Mouse (Mus musculus) forebrain, embryonic 10.5 days (tissue): ENCODE measurements around the gene Epb41l4b. TPM values are rescaled to one million over a fixed set of nuclear protein-coding genes. Genes with fewer than 3 reads are reported as not detected.

Experiments used
- DNase-seq: peaks from one replicate; pipeline ENCODE4 v3.0.0-alpha.2; 2017; ENCODE audit warnings: low spot score; ENCODE audit errors: extremely low spot score
- H3K27ac ChIP-seq: fragments of 300-500 bp; sonication (generic); 2 replicates; pipeline ENCODE4 v1.5.1; 2016; ENCODE audit warnings: mild to moderate bottlenecking
- H3K27me3 ChIP-seq: fragments of 300-500 bp; sonication (generic); 2 replicates; pipeline ENCODE4 v1.6.1; 2016; ENCODE audit warnings: mild to moderate bottlenecking; ENCODE audit not compliant: poor library complexity, severe bottlenecking
- H3K36me3 ChIP-seq: fragments of 300-500 bp; sonication (generic); replicated peaks from 2 replicates; pipeline ENCODE4 v1.6.1; 2016; ENCODE audit warnings: mild to moderate bottlenecking, moderate library complexity
- H3K4me1 ChIP-seq: fragments of 300-500 bp; sonication (generic); 2 replicates; pipeline ENCODE4 v1.6.1; 2016
- H3K4me3 ChIP-seq: fragments of 300-500 bp; sonication (generic); 2 replicates; pipeline ENCODE4 v1.5.1; 2016; ENCODE audit warnings: mild to moderate bottlenecking, moderate library complexity
- H3K9me3 ChIP-seq: fragments of 300-500 bp; sonication (generic); 2 replicates; pipeline ENCODE4 v1.6.1; 2016; ENCODE audit warnings: mild to moderate bottlenecking, moderate library complexity
- WGBS: fragments of 180-500 bp; shearing (Covaris S2); methylation state at CpG from one replicate; pipeline ENCODE4 v1.1.7; 2016; 5-methylcytosine and 5-hydroxymethylcytosine counted together
- polyA plus RNA-seq: library from polyadenylated mRNA; unstranded; fragments of >200 nt; fragmentation: Nextera tagmentation; extraction: Ambion mirVana; gene quantifications from 2 replicates; pipeline ENCODE4 v1.2.1, GENCODE M21; 2016

The Epb41l4b gene
- polyA plus RNA-seq, 1 experiment from 2014 or later: 0.37 TPM

- Histone ChIP-seq H3K9me3 (no peaks in the 10 kb centered on the region), H3K27me3 (no peaks in the 10 kb centered on the region), H3K4me1 (peaks cover 20% of the 10 kb centered on the region), H3K27ac (0 out of 2 replicates have a peak overlapping the region, but pooled peaks have one; percentile 40), H3K36me3 (no peaks in the 10 kb centered on the region), H3K4me3 (no peak overlapping the region)
- DNase-seq: no peak
- WGBS: 62% methylated on average over 12 of the region's 12 CpGs
Measured at GRCm38 (mm10) chr4:57166922-57167870, 24.0 kb upstream of the Epb41l4b start.

- Histone ChIP-seq H3K27ac (no peak overlapping the region), H3K4me1 (peaks cover 20% of the 10 kb centered on the region), H3K9me3 (no peaks in the 10 kb centered on the region), H3K4me3 (no peak overlapping the region), H3K36me3 (no peaks in the 10 kb centered on the region), H3K27me3 (no peaks in the 10 kb centered on the region)
- DNase-seq: no peak
- 69% methylated on average over 3 of the region's 3 CpGs for WGBS
Measured at GRCm38 (mm10) chr4:57165654-57166053, 22.4 kb upstream of the Epb41l4b start.

- 94% methylated on average over 9 of the region's 9 CpGs for WGBS
- H3K4me1 ChIP-seq: peaks cover 23% of the 10 kb centered on the region
- H3K4me3 ChIP-seq: no peak overlapping the region
- no peaks in the 10 kb centered on the region for H3K9me3 ChIP-seq
- H3K27me3 ChIP-seq: no peaks in the 10 kb centered on the region
- no peaks in the 10 kb centered on the region for H3K36me3 ChIP-seq
- DNase-seq: no peak
- no peak overlapping the region for H3K27ac ChIP-seq
Measured at GRCm38 (mm10) chr4:57164578-57165210, 21.5 kb upstream of the Epb41l4b start.

GRCm38 (mm10) chr4:57162789-57163722 is 19.8 kb upstream of the Epb41l4b start:
- Histone ChIP-seq H3K4me1 (peaks cover 23% of the 10 kb centered on the region), H3K27me3 (no peaks in the 10 kb centered on the region), H3K9me3 (no peaks in the 10 kb centered on the region), H3K4me3 (no peak overlapping the region), H3K27ac (0 out of 2 replicates have a peak overlapping the region, but pooled peaks have one; percentile 30), H3K36me3 (no peaks in the 10 kb centered on the region)
- WGBS: 32% methylated on average over 10 of the region's 10 CpGs
- DNase-seq: no peak

GRCm38 (mm10) chr4:57160571-57160970 is 17.3 kb upstream of the Epb41l4b start:
- Histone ChIP-seq H3K4me1 (peaks cover 19% of the 10 kb centered on the region), H3K27ac (no peak overlapping the region), H3K36me3 (no peaks in the 10 kb centered on the region), H3K4me3 (no peak overlapping the region), H3K9me3 (no peaks in the 10 kb centered on the region), H3K27me3 (no peaks in the 10 kb centered on the region)
- DNase-seq: no peak
- WGBS: 83% methylated on average over 7 of the region's 7 CpGs

- no peak for DNase-seq
- Histone ChIP-seq H3K4me1 (peaks cover 21% of the 10 kb centered on the region), H3K36me3 (no peaks in the 10 kb centered on the region), H3K4me3 (no peak overlapping the region), H3K9me3 (no peaks in the 10 kb centered on the region), H3K27ac (no peak overlapping the region), H3K27me3 (peaks cover 6% of the 10 kb centered on the region; the same call in 1 of the 2 replicates)
- WGBS: 82% methylated on average over 8 of the region's 8 CpGs
Measured at GRCm38 (mm10) chr4:57156549-57157169, 13.4 kb upstream of the Epb41l4b start.

GRCm38 (mm10) chr4:57153838-57154237 is 10.6 kb upstream of the Epb41l4b start:
- Histone ChIP-seq H3K36me3 (no peaks in the 10 kb centered on the region), H3K9me3 (no peaks in the 10 kb centered on the region), H3K27me3 (peaks cover 6% of the 10 kb centered on the region; the same call in 1 of the 2 replicates), H3K4me3 (peak overlapping the region; percentile 23), H3K27ac (peak overlapping the region; percentile 83), H3K4me1 (peaks cover 18% of the 10 kb centered on the region)
- no peak for DNase-seq
- 44% methylated on average over 8 of the region's 8 CpGs for WGBS

- no peaks in the 10 kb centered on the region for H3K36me3 ChIP-seq
- H3K4me3 ChIP-seq: peak overlapping the region; percentile 23
- WGBS: 6% methylated on average over 9 of the region's 9 CpGs
- no peaks in the 10 kb centered on the region for H3K9me3 ChIP-seq
- peak; percentile 46 for DNase-seq
- peaks cover 6% of the 10 kb centered on the region; the same call in 1 of the 2 replicates for H3K27me3 ChIP-seq
- peak overlapping the region; percentile 83 for H3K27ac ChIP-seq
- peaks cover 19% of the 10 kb centered on the region for H3K4me1 ChIP-seq
Measured at GRCm38 (mm10) chr4:57153068-57153835, 10.0 kb upstream of the Epb41l4b start.

GRCm38 (mm10) chr4:57148182-57148581 is 4.9 kb upstream of the Epb41l4b start:
- Histone ChIP-seq H3K36me3 (no peaks in the 10 kb centered on the region), H3K9me3 (no peaks in the 10 kb centered on the region), H3K27ac (no peak overlapping the region), H3K27me3 (peaks cover 23% of the 10 kb centered on the region), H3K4me1 (peaks cover 15% of the 10 kb centered on the region), H3K4me3 (no peak overlapping the region)
- no peak for DNase-seq
- 65% methylated on average over 3 of the region's 3 CpGs for WGBS

GRCm38 (mm10) chr4:57142374-57143025 is 737 bp downstream of the Epb41l4b start:
- Histone ChIP-seq H3K9me3 (no peaks in the 10 kb centered on the region), H3K27ac (peak overlapping the region; percentile 48; the same call in 1 of the 2 replicates), H3K4me1 (peaks cover 34% of the 10 kb centered on the region), H3K36me3 (no peaks in the 10 kb centered on the region), H3K4me3 (peak overlapping the region; percentile 67), H3K27me3 (peaks cover 72% of the 10 kb centered on the region)
- DNase-seq: peak; percentile 31
- WGBS: 3% methylated on average over 43 of the region's 43 CpGs

GRCm38 (mm10) chr4:57141908-57142361 is 1.3 kb downstream of the Epb41l4b start:
- WGBS: 4% methylated on average over 26 of the region's 26 CpGs
- Histone ChIP-seq H3K9me3 (no peaks in the 10 kb centered on the region), H3K4me1 (peaks cover 34% of the 10 kb centered on the region), H3K4me3 (peak overlapping the region; percentile 67), H3K27ac (no peak overlapping the region), H3K36me3 (no peaks in the 10 kb centered on the region), H3K27me3 (peaks cover 72% of the 10 kb centered on the region)
- DNase-seq: peak; percentile 38
